Mouse (Mus musculus): ENCODE results near the gene Gpr39. TPM values are rescaled to one million over a fixed set of nuclear protein-coding genes. Genes with fewer than 3 reads are reported as not detected.
"Not testable (repeated sequence)": the region's sequence is repeated elsewhere in the genome, so short reads cannot be mapped to it uniquely, and the experiment has no call there.

Gene Gpr39
- not detected in 2 replicates for polyA plus RNA-seq (2012; ENCODE audit: insufficient read depth, insufficient read length, missing spikeins)

DNA sequence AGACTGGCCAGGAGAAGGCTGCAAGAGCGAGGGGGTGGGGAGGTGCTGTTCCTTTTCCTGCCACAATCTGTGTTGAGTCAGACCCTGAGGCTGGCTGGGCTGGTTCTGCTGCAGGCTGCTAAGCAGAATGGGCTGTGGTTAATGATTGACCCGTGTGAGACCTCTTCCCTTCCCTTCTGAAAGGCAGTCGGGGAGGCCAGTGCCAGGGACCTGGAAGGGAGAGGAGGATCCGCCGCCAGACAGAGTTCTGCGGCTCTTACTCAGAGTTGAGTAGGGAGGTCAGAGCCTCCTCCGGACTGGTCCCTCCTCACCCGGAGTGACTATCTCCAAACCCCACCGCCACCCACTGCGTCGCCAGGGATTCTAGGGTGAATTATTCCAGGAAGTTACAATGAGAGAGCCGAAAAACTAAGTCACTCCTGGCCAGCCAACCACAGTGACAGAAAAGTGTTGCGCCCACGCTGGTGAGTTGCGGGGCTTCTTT is at the start of gene Gpr39:
TSS of gene Gpr39 (plus strand) at position 206 of the 484 bp plus-strand sequence.
- H3K27ac ChIP-seq (replicated peaks; ENCODE audit: low read depth, low read length) = no peak within 1 kb of the TSS
- no peak within 1 kb of the TSS for H3K4me3 ChIP-seq (ENCODE audit: insufficient read depth, low read depth, low read length)
- H3K4me1 ChIP-seq (ENCODE audit: control insufficient read depth, insufficient read depth, insufficient read length, low read length) = no peaks in the 10 kb centered on the region

- Histone ChIP-seq H3K4me1 (ENCODE audit: control insufficient read depth, insufficient read depth, insufficient read length, low read length) (no peaks in the 10 kb centered on the region), H3K27ac (replicated peaks; ENCODE audit: low read depth, low read length) (no peak overlapping the region), H3K4me3 (ENCODE audit: insufficient read depth, low read depth, low read length) (no peak overlapping the region)
These were observed 37.1 kb upstream of the Gpr39 start for GRCm38 (mm10) chr1:125639501-125640253.

GRCm38 (mm10) chr1:125643643-125644042 is 33.2 kb upstream of the Gpr39 start:
- Histone ChIP-seq H3K27ac (replicated peaks; ENCODE audit: low read depth, low read length) (no peak overlapping the region), H3K4me3 (ENCODE audit: insufficient read depth, low read depth, low read length) (no peak overlapping the region), H3K4me1 (ENCODE audit: control insufficient read depth, insufficient read depth, insufficient read length, low read length) (no peaks in the 10 kb centered on the region)

DNA sequence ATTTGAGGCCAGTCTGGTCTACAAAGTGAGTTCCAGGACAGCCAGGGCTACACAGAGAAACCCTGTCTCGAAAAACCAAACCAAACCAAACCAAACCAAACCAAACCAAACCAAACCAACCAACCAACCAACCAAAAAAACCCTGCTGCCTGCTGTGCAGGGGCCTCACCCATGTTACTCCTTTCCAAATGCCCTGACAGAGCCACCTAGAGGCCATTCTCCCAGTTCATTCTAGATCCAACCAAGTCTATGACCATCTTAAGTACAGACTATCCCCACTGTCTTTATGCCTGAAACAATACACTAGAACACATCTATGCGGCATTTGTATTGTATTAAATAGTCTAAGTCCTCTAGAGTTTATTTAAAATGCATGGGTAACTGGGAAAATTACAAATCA is 30.0 kb upstream of the Gpr39 start:
- not testable (repeated sequence) for H3K4me1 ChIP-seq (ENCODE audit: control insufficient read depth, insufficient read depth, insufficient read length, low read length); H3K27ac ChIP-seq (replicated peaks; ENCODE audit: low read depth, low read length); H3K4me3 ChIP-seq (ENCODE audit: insufficient read depth, low read depth, low read length)

DNA sequence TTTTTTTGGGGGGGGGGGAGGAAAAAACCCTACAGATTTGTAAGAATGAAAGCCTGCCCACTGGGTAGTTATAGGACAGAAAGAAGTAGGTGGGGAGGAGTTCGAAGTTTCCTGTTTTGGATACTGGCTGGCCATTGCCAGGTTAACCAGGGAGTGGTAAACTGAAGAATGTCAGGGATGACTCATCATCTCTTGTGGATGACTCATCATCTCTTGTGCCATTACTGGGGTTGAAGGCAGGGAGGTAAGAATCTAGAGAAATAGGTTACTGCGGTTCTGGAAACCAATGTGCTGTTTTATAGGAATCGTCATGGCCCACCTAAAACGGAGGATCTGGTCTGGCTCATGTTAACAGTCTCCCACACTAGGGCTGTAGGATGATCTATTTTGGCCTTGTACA is 28.8 kb upstream of the Gpr39 start:
- H3K4me1 ChIP-seq (ENCODE audit: control insufficient read depth, insufficient read depth, insufficient read length, low read length) = no peaks in the 10 kb centered on the region
- H3K4me3 ChIP-seq (ENCODE audit: insufficient read depth, low read depth, low read length) = no peak overlapping the region
- no peak overlapping the region for H3K27ac ChIP-seq (replicated peaks; ENCODE audit: low read depth, low read length)

DNA sequence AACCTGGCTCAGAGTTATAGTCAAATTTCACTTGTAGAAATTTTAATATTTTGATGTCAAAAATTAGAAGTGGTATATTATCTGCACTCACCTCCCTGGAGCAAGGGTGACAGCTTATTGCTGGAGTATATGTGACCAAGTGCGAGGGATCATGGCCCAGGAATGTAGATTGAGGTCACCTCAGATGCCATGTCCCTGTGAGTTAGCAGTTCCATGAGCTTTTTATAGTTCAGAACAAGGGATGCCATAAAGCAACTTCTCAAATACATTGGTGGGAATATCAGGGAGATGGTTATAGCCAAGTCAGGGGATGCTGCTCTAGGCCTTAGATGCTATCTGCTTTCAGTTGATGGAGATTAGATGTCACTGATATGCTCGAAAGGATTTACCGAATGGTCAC is 27.7 kb upstream of the Gpr39 start:
- H3K4me3 ChIP-seq (ENCODE audit: insufficient read depth, low read depth, low read length) = no peak overlapping the region
- no peak overlapping the region for H3K27ac ChIP-seq (replicated peaks; ENCODE audit: low read depth, low read length)
- no peaks in the 10 kb centered on the region for H3K4me1 ChIP-seq (ENCODE audit: control insufficient read depth, insufficient read depth, insufficient read length, low read length)

- H3K27ac ChIP-seq (replicated peaks; ENCODE audit: low read depth, low read length) = no peak overlapping the region
- no peak overlapping the region for H3K4me3 ChIP-seq (ENCODE audit: insufficient read depth, low read depth, low read length)
- H3K4me1 ChIP-seq (ENCODE audit: control insufficient read depth, insufficient read depth, insufficient read length, low read length) = no peaks in the 10 kb centered on the region
These were observed 23.8 kb upstream of the Gpr39 start for GRCm38 (mm10) chr1:125652836-125653594.

GRCm38 (mm10) chr1:125657416-125657815 is 19.4 kb upstream of the Gpr39 start:
- no peak overlapping the region for H3K27ac ChIP-seq (replicated peaks; ENCODE audit: low read depth, low read length)

GRCm38 (mm10) chr1:125660151-125660550 is 16.6 kb upstream of the Gpr39 start:
- Histone ChIP-seq H3K4me3 (ENCODE audit: insufficient read depth, low read depth, low read length) (no peak overlapping the region), H3K4me1 (ENCODE audit: control insufficient read depth, insufficient read depth, insufficient read length, low read length) (peaks cover 3% of the 10 kb centered on the region; the same call in 1 of the 2 replicates), H3K27ac (replicated peaks; ENCODE audit: low read depth, low read length) (no peak overlapping the region)

More at GRCm38 (mm10) chr1:125657416-125657815, 19.4 kb upstream of the Gpr39 start:
- H3K4me1 ChIP-seq (ENCODE audit: control insufficient read depth, insufficient read depth, insufficient read length, low read length) = no peaks in the 10 kb centered on the region
- no peak overlapping the region for H3K4me3 ChIP-seq (ENCODE audit: insufficient read depth, low read depth, low read length)

GRCm38 (mm10) chr1:125660901-125661300 is 15.9 kb upstream of the Gpr39 start:
- Histone ChIP-seq H3K4me1 (ENCODE audit: control insufficient read depth, insufficient read depth, insufficient read length, low read length) (peaks cover 3% of the 10 kb centered on the region; the same call in 1 of the 2 replicates), H3K4me3 (ENCODE audit: insufficient read depth, low read depth, low read length) (no peak overlapping the region), H3K27ac (replicated peaks; ENCODE audit: low read depth, low read length) (no peak overlapping the region)

DNA sequence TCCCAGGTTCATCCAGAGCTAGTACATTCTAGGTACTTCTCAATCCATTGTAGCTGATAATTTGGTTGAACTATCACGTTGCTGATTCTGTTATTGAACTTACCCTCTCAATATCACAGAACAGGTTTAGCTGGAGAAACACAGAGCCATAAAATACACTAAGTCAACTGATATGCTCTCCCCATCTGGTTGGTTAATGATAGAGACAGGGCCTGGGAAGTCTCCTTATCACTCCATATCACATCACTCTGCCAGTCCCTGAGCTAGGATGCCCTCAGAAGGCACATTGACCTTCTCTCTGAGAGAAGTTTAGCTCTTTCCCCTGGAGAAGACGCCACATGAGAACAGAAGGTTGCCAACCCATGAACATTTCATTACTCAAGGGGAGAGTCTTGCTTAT is 14.7 kb upstream of the Gpr39 start:
- H3K4me1 ChIP-seq (ENCODE audit: control insufficient read depth, insufficient read depth, insufficient read length, low read length) = peaks cover 3% of the 10 kb centered on the region; the same call in 1 of the 2 replicates
- H3K4me3 ChIP-seq (ENCODE audit: insufficient read depth, low read depth, low read length) = no peak overlapping the region
- H3K27ac ChIP-seq (replicated peaks; ENCODE audit: low read depth, low read length) = no peak overlapping the region

GRCm38 (mm10) chr1:125662660-125663059 is 14.1 kb upstream of the Gpr39 start:
- H3K4me3 ChIP-seq (ENCODE audit: insufficient read depth, low read depth, low read length) = no peak overlapping the region
- peaks cover 3% of the 10 kb centered on the region; the same call in 1 of the 2 replicates for H3K4me1 ChIP-seq (ENCODE audit: control insufficient read depth, insufficient read depth, insufficient read length, low read length)
- H3K27ac ChIP-seq (replicated peaks; ENCODE audit: low read depth, low read length) = no peak overlapping the region

- Histone ChIP-seq H3K4me3 (ENCODE audit: insufficient read depth, low read depth, low read length) (no peak overlapping the region), H3K27ac (replicated peaks; ENCODE audit: low read depth, low read length) (no peak overlapping the region), H3K4me1 (ENCODE audit: control insufficient read depth, insufficient read depth, insufficient read length, low read length) (peaks cover 3% of the 10 kb centered on the region; the same call in 1 of the 2 replicates)
These were observed 13.7 kb upstream of the Gpr39 start for GRCm38 (mm10) chr1:125663104-125663503.

DNA sequence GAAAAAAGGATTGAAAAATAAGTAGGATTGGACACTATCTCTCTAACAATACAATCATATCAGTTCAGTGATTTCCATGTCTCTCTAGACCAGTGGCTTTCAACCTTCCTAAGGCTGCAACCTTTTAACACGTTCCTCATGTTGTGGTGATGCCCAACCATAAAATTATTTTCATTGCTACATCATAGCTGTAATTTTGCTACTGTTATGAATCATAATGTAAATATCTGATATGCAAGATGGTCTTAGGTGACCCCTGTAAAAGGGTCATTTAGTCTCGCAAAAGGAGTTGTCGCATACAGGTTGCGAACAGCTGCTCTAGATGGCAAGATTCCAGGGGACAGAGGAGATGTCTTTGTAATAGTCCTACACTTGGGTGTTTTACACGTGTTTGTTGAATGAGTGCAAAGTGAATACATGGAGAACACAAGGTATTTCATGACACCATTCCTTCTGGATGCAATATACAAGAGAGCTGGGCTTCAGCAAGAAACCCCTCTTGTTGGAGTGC is 11.6 kb upstream of the Gpr39 start:
- Histone ChIP-seq H3K4me3 (ENCODE audit: insufficient read depth, low read depth, low read length) (no peak overlapping the region), H3K4me1 (ENCODE audit: control insufficient read depth, insufficient read depth, insufficient read length, low read length) (peaks cover 3% of the 10 kb centered on the region; the same call in 1 of the 2 replicates), H3K27ac (replicated peaks; ENCODE audit: low read depth, low read length) (no peak overlapping the region)

GRCm38 (mm10) chr1:125669035-125669434 is 7.8 kb upstream of the Gpr39 start:
- no peak overlapping the region for H3K4me3 ChIP-seq (ENCODE audit: insufficient read depth, low read depth, low read length)
- no peak overlapping the region for H3K27ac ChIP-seq (replicated peaks; ENCODE audit: low read depth, low read length)
- no peaks in the 10 kb centered on the region for H3K4me1 ChIP-seq (ENCODE audit: control insufficient read depth, insufficient read depth, insufficient read length, low read length)
